In the genomic region with DNA sequence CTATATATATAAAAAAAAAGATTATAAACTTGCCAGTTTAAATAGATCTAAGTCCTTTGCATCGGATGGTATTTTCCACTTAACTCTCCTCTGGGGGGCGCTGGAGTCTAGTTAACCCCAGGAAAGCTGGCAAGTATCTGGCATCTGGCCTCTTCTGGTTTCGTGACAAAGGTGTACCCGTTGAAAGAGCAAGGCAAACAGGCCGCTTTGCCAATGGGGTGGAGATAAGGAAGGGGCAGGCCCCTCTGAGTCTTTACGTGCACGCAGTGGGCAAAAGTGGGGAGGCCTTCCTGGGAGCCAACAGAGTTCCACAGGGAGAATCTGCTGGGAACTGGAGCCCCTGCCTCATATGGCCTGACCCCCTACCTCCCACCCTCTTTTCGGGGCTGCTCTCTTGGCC, we compare ENCODE assay signal across 8 mouse cellular contexts.
DNase-seq lines count a peak whose midpoint lies in the region; ATAC-seq and TF ChIP-seq lines count a peak whose summit lies in the region.

No protein-coding gene starts in this region.

- peaks cover 9% of the 10 kb centered on the region for H3K4me1 ChIP-seq in liver, adult 2 months (ENCODE audit: control insufficient read depth, insufficient read depth, low read length)
- peaks cover 14% of the 10 kb centered on the region for H3K4me1 ChIP-seq in neural tube, embryonic 15.5 days

- TF ChIP-seq POLR2A in liver, adult 2 months (IDR thresholded peaks at IDR 0.05; ENCODE audit: extremely low read depth, insufficient read depth, low read length) = 0 out of 2 replicates have a peak, but pooled peaks have one; percentile 31

- H3K9me3 ChIP-seq in neural tube, embryonic 15.5 days (replicated peaks) = no peaks in the 10 kb centered on the region

- no peaks in the 10 kb centered on the region for H3K27me3 ChIP-seq in liver, adult 2 months (ENCODE audit: control insufficient read depth, insufficient read depth, low read length)
- H3K27me3 ChIP-seq in neural tube, embryonic 15.5 days (replicated peaks) = no peaks in the 10 kb centered on the region

- H3K79me2 ChIP-seq in liver, adult 2 months (ENCODE audit: control insufficient read depth, insufficient read depth, low read length) = no peaks in the 10 kb centered on the region

- H3K4me2 ChIP-seq in neural tube, embryonic 15.5 days = peak overlapping the region; percentile 31

- H3K27ac ChIP-seq in liver, adult 2 months (replicated peaks; ENCODE audit: insufficient read depth, low read depth, low read length) = peak overlapping the region; percentile 63
- H3K27ac ChIP-seq in neural tube, embryonic 15.5 days (replicated peaks) = peak overlapping the region; percentile 41; the same call in 1 of the 2 replicates

- 5% methylated on average over 8 of the region's 8 CpGs for WGBS in liver, adult 2 months
- 11% methylated on average over 8 of the region's 8 CpGs for WGBS in neural tube, embryonic 15.5 days

- peak; percentile 82 for ATAC-seq in common myeloid progenitor, adult 5-6 weeks (replicated peaks; ENCODE audit: low read depth, poor library complexity, severe bottlenecking)
- peak; percentile 36; the same call in 1 of the 2 replicates for ATAC-seq in neural tube, embryonic 15.5 days (ENCODE audit: low FRiP score)

- H3K9ac ChIP-seq in liver, adult 2 months (ENCODE audit: low read depth, low read length) = peak overlapping the region; percentile 74
- H3K9ac ChIP-seq in neural tube, embryonic 15.5 days (replicated peaks) = no peak overlapping the region

- peak; percentile 41 for TF ChIP-seq CTCF in liver, adult 2 months (IDR thresholded peaks at IDR 0.05; ENCODE audit: low read depth, low read length)

- DNase-seq in ovary, adult 18-20 months (ENCODE audit: low spot score) = peak; percentile 47
- no peak for DNase-seq in ovary, postnatal 14 days (ENCODE audit: low spot score)
- DNase-seq in heart, adult 18-20 months = peak; percentile 80 to 88
- peak; percentile 83 for DNase-seq in kidney, adult 18-20 months
- peak; percentile 92 for DNase-seq in liver, adult 2 months (ENCODE audit: extremely low read depth, low read depth, low spot score)
- peak; percentile 86 for DNase-seq in urinary bladder, postnatal 14 days (ENCODE audit: low spot score)

- no peak overlapping the region for H3K4me3 ChIP-seq in liver, adult 2 months (ENCODE audit: insufficient read depth, low read depth, low read length)
- no peak overlapping the region for H3K4me3 ChIP-seq in neural tube, embryonic 15.5 days (replicated peaks)

- no peaks in the 10 kb centered on the region for H3K36me3 ChIP-seq in liver, adult 2 months (ENCODE audit: control insufficient read depth, insufficient read depth, low read length)
- no peaks in the 10 kb centered on the region for H3K36me3 ChIP-seq in neural tube, embryonic 15.5 days
